Mouse (Mus musculus) kidney, postnatal 0 days (tissue): ENCODE data around the gene Ppp1r3d. TPM values are rescaled to one million over a fixed set of nuclear protein-coding genes. Genes with fewer than 3 reads are reported as not detected.

Experiments
- ATAC-seq: fragments of 200-750 bp; cut with Nextera tagmentation; replicated peaks from 2 replicates; pipeline ENCODE4 v1.8.0; 2017; ENCODE audit warnings: low read depth, moderate number of reproducible peaks, moderate TSS enrichment, moderate library complexity; ENCODE audit not compliant: low FRiP score
- DNase-seq: peaks from one replicate; pipeline ENCODE4 v3.0.0-alpha.2; 2016; ENCODE audit warnings: low spot score
- H3K27ac ChIP-seq: fragments of 300-500 bp; sonication (generic); 2 replicates; pipeline ENCODE4 v1.5.1; 2014; ENCODE audit warnings: mild to moderate bottlenecking
- H3K27me3 ChIP-seq: fragments of 300-500 bp; sonication (generic); 2 replicates; pipeline ENCODE4 v1.6.1; 2014; ENCODE audit warnings: low read length, mixed read lengths; ENCODE audit not compliant: insufficient read depth
- H3K36me3 ChIP-seq: fragments of 300-500 bp; sonication (generic); 2 replicates; pipeline ENCODE4 v1.6.1; 2014; ENCODE audit warnings: low read length, mixed read lengths; ENCODE audit not compliant: insufficient read depth
- H3K4me1 ChIP-seq: fragments of 300-500 bp; sonication (generic); replicated peaks from 2 replicates; pipeline ENCODE4 v1.6.1; 2014; ENCODE audit warnings: antibody characterized with exemption, low read length, mixed read lengths; ENCODE audit not compliant: insufficient read depth
- H3K4me2 ChIP-seq: fragments of 300-500 bp; sonication (generic); 2 replicates; pipeline ENCODE4 v1.6.1; 2014; ENCODE audit warnings: mild to moderate bottlenecking, low read length, moderate library complexity, mixed read lengths
- H3K4me3 ChIP-seq: fragments of 300-500 bp; sonication (generic); replicated peaks from 2 replicates; pipeline ENCODE4 v1.5.1; 2014; ENCODE audit warnings: low read depth, low read length
- H3K9ac ChIP-seq: fragments of 300-500 bp; sonication (generic); 2 replicates; pipeline ENCODE4 v1.6.1; 2014; ENCODE audit warnings: low read depth, low read length
- H3K9me3 ChIP-seq: fragments of 300-500 bp; sonication (generic); replicated peaks from 2 replicates; pipeline ENCODE4 v1.6.1; 2016; ENCODE audit warnings: low read length, inconsistent platforms, mixed read lengths
- CTCF ChIP-seq: IDR thresholded peaks from 2 replicates; pipeline ENCODE4 v1.5.1; 2016; ENCODE audit warnings: antibody characterized with exemption, low read depth, mild to moderate bottlenecking, moderate library complexity
- WGBS: fragments of 180-500 bp; shearing (Covaris S2); extraction: QIAGEN DNeasy Blood & Tissue Kit; methylation state at CpG from one replicate; pipeline ENCODE4 v1.1.7; 2014; 5-methylcytosine and 5-hydroxymethylcytosine counted together
- polyA plus RNA-seq: library from polyadenylated mRNA; unstranded; fragments of >200 nt; fragmentation: Nextera tagmentation; extraction: Ambion mirVana; gene quantifications from 2 replicates; pipeline ENCODE4 v1.2.1, GENCODE M21; 2015

The Ppp1r3d gene
- polyA plus RNA-seq, 1 experiment from 2014 or later: 2.2 TPM

DNA sequence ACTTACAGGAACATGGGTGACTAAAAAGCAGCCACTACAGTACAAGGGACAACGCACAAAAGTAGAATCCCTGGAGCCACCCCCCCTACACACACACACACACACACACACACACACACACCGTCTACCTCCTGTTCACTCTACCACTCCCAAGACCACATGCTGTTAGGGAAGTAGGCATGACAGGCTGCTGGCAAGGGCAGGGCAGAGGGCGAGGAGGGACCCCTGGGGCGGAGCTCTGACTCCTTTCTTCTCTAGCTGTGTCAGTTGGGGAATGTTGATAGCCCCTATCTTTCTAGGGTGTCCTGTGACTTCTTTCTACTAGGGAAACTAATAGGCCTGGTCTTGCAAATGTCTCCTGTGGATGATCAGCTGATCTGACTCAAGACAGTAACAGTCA lies 2.7 kb upstream of the Ppp1r3d start:
- ATAC-seq: no peak
- no peak for TF ChIP-seq CTCF
- H3K36me3 ChIP-seq: no peaks in the 10 kb centered on the region
- no peak overlapping the region for H3K27ac ChIP-seq
- H3K9ac ChIP-seq: no peak overlapping the region
- no peaks in the 10 kb centered on the region for H3K9me3 ChIP-seq
- no peak for DNase-seq
- WGBS: 79% methylated on average over 4 of the region's 4 CpGs
- H3K4me1 ChIP-seq: peaks cover 11% of the 10 kb centered on the region
- peaks cover 8% of the 10 kb centered on the region; the same call in 1 of the 2 replicates for H3K27me3 ChIP-seq
- no peak overlapping the region for H3K4me3 ChIP-seq
- H3K4me2 ChIP-seq: no peak overlapping the region

- TF ChIP-seq CTCF: no peak
- 60% methylated on average over 13 of the region's 13 CpGs for WGBS
- DNase-seq: no peak
These were observed 2.2 kb upstream of the Ppp1r3d start for GRCm38 (mm10) chr2:178416427-178416826.

DNA sequence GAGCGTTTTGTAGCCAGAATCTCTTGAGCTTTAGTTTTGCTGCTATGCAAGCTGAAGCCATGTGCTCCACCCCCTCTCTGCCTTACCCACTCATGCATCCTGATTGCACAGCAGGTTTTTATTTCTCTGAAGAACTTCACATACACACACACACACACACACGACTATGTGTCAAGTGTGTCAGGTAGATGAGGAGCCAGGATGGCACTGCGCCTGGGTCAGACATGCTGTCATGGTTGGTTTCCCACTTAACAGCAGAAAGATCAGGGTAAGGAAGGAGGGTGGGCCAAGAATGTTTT lies 827 bp upstream of the Ppp1r3d start:
- H3K4me2 ChIP-seq: peak overlapping the region; percentile 95
- H3K9me3 ChIP-seq: no peaks in the 10 kb centered on the region
- 14% methylated on average over 3 of the region's 3 CpGs for WGBS
- no peak overlapping the region; the same call in 1 of the 2 replicates for H3K9ac ChIP-seq
- peak; percentile 14; the same call in 1 of the 2 replicates for ATAC-seq
- TF ChIP-seq CTCF: no peak
- no peaks in the 10 kb centered on the region for H3K36me3 ChIP-seq
- H3K27me3 ChIP-seq: peaks cover 15% of the 10 kb centered on the region
- H3K4me3 ChIP-seq: peak overlapping the region; percentile 66
- DNase-seq: no peak
- H3K27ac ChIP-seq: no peak overlapping the region
- H3K4me1 ChIP-seq: peaks cover 11% of the 10 kb centered on the region

More at GRCm38 (mm10) chr2:178416427-178416826, 2.2 kb upstream of the Ppp1r3d start:
- Histone ChIP-seq H3K4me1 (peaks cover 11% of the 10 kb centered on the region), H3K9me3 (no peaks in the 10 kb centered on the region), H3K4me2 (no peak overlapping the region), H3K9ac (no peak overlapping the region), H3K4me3 (no peak overlapping the region), H3K27ac (no peak overlapping the region), H3K36me3 (no peaks in the 10 kb centered on the region), H3K27me3 (peaks cover 11% of the 10 kb centered on the region; the same call in 1 of the 2 replicates)
- no peak for ATAC-seq

DNA sequence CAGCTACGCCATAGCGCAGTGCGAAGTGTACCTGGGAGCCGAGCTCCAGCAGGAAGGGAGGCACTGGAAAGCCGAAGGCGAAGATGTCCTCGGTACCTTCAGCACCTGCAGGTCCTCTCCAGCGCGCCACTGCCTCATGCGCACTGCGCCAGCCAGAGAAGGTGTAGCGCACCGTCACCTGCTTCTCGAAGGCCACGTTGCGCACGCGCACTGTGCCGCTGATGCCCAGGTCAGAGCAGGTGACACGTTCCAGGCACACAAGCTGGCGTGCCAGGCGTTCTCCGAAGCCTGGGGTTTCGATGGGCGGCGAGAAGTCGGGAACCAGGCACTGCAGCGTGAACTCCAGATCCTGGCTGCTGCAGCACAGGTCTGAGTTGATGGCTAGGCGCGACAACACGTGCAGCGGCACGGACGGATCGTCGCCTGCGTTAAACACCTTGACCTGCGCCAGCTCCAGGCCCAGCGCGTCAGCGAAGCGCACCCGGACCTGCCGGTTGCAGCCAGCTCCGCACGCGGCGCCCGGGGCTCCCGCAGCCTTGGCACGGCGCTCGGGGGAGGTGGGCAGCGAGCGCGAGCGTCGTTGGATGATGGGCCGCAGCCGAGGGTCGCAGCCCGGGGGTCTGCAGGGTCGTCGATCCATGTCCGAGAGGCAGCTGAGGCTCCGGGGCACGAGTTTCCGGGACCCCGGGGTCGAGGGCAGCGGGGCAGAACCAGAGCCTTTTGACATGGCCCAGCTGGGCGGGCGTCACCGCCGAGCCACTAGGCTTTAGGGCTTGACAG lies 601 bp downstream of the Ppp1r3d start:
- H3K4me3 ChIP-seq: peak overlapping the region; percentile 66
- peak overlapping the region; percentile 51 for H3K9ac ChIP-seq
- peak; percentile 33 for ATAC-seq
- no peaks in the 10 kb centered on the region for H3K36me3 ChIP-seq
- peaks cover 11% of the 10 kb centered on the region for H3K4me1 ChIP-seq
- no peak for DNase-seq
- 19% methylated on average over 75 of the region's 75 CpGs for whole genome bisulfite sequencing
- H3K27me3 ChIP-seq: peaks cover 15% of the 10 kb centered on the region
- TF ChIP-seq CTCF: no peak
- peak overlapping the region; percentile 95 for H3K4me2 ChIP-seq
- no peaks in the 10 kb centered on the region for H3K9me3 ChIP-seq
- no peak overlapping the region for H3K27ac ChIP-seq

- Histone ChIP-seq H3K4me1 (peaks cover 11% of the 10 kb centered on the region), H3K36me3 (no peaks in the 10 kb centered on the region)
- no peak for ATAC-seq
These were observed 1.2 kb downstream of the Ppp1r3d start for GRCm38 (mm10) chr2:178413081-178413480.

GRCm38 (mm10) chr2:178412598-178412997 lies 1.7 kb downstream of the Ppp1r3d start:
- no peak for ATAC-seq
- Histone ChIP-seq H3K9ac (no peak overlapping the region), H3K4me2 (0 out of 2 replicates have a peak overlapping the region, but pooled peaks have one; percentile 5), H3K27ac (no peak overlapping the region), H3K27me3 (peaks cover 15% of the 10 kb centered on the region), H3K4me3 (no peak overlapping the region), H3K4me1 (peaks cover 11% of the 10 kb centered on the region), H3K36me3 (no peaks in the 10 kb centered on the region), H3K9me3 (no peaks in the 10 kb centered on the region)
- no peak for TF ChIP-seq CTCF
- 35% methylated on average over 6 of the region's 6 CpGs for WGBS
- peak; percentile 31 for DNase-seq

More at GRCm38 (mm10) chr2:178413081-178413480, 1.2 kb downstream of the Ppp1r3d start:
- WGBS: 61% methylated on average over 13 of the region's 13 CpGs
- DNase-seq: no peak
- Histone ChIP-seq H3K27ac (no peak overlapping the region), H3K4me3 (peak overlapping the region; percentile 66; the same call in 1 of the 2 replicates), H3K9ac (no peak overlapping the region), H3K4me2 (peak overlapping the region; percentile 95), H3K27me3 (peaks cover 15% of the 10 kb centered on the region), H3K9me3 (no peaks in the 10 kb centered on the region)
- no peak for TF ChIP-seq CTCF
